Mouse (Mus musculus): ENCODE measurements at regions not wholly inside any gene's neighbourhood (a gene's known extent, or its start where the extent isn't known, plus 50 kb on each side); places are given as distances from the start of the nearest gene placed in this dataset.

DNA sequence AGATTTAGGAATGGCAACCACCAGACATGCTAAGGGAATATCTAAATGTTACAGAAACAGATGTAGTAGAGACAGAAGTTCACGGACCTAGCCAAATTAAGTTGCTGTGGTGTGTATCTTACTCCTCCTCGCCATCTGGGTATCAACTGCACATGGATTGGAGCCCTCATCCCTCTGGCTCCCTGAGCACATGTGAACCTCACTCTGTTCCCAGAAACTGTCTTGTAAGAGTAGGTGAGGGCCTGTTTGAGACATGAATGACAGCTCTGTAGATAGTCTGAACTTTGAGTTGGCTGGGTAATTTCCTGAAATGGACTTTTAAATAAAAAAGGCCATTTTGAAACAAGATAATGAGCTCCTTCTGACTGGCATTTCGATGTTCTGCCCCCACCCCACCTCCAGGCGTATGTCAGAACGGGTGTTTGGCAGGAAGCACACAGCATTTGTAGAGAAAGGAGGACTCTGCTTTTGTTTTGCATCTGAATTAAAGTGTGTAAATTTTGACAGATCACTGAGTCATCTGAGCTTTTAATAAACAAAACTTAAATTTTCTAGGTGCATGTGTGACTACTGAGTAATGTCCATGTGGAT lies 196.9 kb upstream of the Cep126 start:
- peak; percentile 6 to 8 for DNase-seq (ENCODE audit: low spot score in 2 of 2)
- intact Hi-C loops (cut with DNase I) = no loop called here

DNA sequence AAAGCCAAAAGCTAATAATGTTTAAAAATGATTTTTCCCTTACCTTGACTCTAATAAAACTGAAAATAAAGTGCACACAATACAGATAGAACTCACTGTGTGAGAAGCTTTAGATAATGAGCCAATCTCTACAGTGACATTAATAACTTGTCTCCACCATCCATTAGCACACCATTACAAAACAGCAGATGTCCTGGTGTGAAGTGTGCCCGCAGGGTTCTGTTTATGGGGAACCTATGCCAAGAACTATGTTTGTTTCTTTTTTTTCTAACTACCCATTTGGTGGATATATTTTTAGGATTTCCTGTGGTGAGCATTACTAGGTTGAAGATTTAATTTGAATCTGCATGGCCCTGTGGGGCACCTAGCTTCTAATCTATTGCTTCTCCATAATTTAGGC lies 203.3 kb upstream of the Trpc6 start:
- no peak for DNase-seq (ENCODE audit: low spot score in 2 of 2)
- intact Hi-C loops (cut with DNase I) = no loop called here

DNA sequence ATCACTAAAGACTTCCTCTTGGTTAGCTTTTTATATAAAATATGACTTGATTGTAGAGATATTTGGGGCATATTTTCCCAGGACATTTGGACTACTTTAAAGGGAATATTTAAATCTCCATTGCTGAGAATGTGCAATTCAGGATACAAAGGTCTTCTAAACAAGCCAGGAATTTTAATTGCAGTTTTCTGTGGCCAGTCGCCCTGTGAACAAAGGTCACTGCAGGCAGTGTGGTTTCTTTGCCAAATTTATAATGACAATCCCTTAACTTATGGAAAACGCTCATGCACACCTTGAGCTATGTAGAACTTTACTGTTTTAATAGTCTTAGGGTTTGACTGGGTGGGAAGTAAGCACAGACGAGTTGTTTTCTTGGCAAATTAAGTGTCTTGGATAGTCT lies 192.9 kb upstream of the Trpc6 start:
- intact Hi-C loops (cut with DNase I) = no loop called here
- DNase-seq (ENCODE audit: low spot score in 2 of 2) = no peak

Measured in left cerebral cortex, postnatal 14 days (tissue).